Mouse (Mus musculus): ENCODE data around the gene Cep41. TPM values are rescaled to one million over a fixed set of nuclear protein-coding genes. Genes with fewer than 3 reads are reported as not detected.

The Cep41 gene
- polyA plus RNA-seq, 1 experiment: 5.5 TPM

DNA sequence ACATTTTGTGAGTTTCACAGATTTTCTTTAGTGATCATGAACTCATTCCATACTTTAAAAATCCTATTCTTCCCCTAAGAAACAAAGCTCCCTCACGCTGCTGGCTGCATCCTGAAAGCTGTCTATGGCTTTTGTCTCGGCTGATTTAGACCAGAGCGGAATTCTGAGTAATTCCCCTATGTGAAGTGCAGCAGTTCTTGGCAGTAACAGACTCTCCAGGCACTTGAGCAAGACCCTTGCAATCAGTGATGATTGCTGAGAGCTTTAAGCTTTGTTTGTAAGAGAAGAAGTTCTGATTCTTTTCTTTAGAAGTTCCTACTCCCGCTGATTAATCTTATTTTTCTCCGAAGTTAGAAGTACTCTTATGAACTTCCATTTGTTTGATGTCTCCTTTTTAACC, 3.9 kb upstream of the Cep41 start:
- Histone ChIP-seq H3K4me2 (ENCODE audit: low read depth) (no peak overlapping the region), H3K36me3 (ENCODE audit: control insufficient read depth, insufficient read depth) (no peaks in the 10 kb centered on the region), H3ac (ENCODE audit: control insufficient read depth, insufficient read length) (no peak overlapping the region), H3K79me2 (ENCODE audit: control insufficient read depth, insufficient read depth) (no peaks in the 10 kb centered on the region), H3K4me3 (no peak overlapping the region), H3K27me3 (ENCODE audit: control insufficient read depth, insufficient read depth, insufficient read length) (no peaks in the 10 kb centered on the region)
- TF ChIP-seq MYOD1 (IDR thresholded peaks at IDR 0.05; ENCODE audit: control insufficient read depth in 1 of 3, insufficient read length in 2 of 3, low read depth in 2 of 3) (no peak), CEBPB (IDR thresholded peaks at IDR 0.05; ENCODE audit: insufficient read depth, poor library complexity, severe bottlenecking) (no peak), TCF3 (IDR thresholded peaks at IDR 0.05; ENCODE audit: insufficient read length, low read depth) (no peak), TCF12 (IDR thresholded peaks at IDR 0.05; ENCODE audit: insufficient read depth, poor library complexity, severe bottlenecking) (no peak), USF1 (IDR thresholded peaks at IDR 0.05; ENCODE audit: low read depth) (no peak), POLR2AphosphoS2 (IDR thresholded peaks at IDR 0.05; ENCODE audit: insufficient read length, low read depth) (no peak), MAX (IDR thresholded peaks at IDR 0.05; ENCODE audit: low read depth) (no peak), POLR2A (IDR thresholded peaks at IDR 0.05; ENCODE audit: insufficient read length, low read depth) (no peak), REST (IDR thresholded peaks at IDR 0.05; ENCODE audit: insufficient read depth, insufficient read length) (no peak), SRF (IDR thresholded peaks at IDR 0.05; ENCODE audit: control insufficient read depth, insufficient read length, low read depth) (no peak), MYOG (IDR thresholded peaks at IDR 0.05; ENCODE audit: control insufficient read depth in 1 of 3, insufficient read depth in 1 of 3, insufficient read length in 2 of 3, low read depth in 2 of 3) (no peak), E2F4 (IDR thresholded peaks at IDR 0.05; ENCODE audit: insufficient read depth) (no peak)

- Histone ChIP-seq H3K4me2 (ENCODE audit: low read depth) (no peak overlapping the region), H3K36me3 (ENCODE audit: control insufficient read depth, insufficient read depth) (no peaks in the 10 kb centered on the region), H3ac (ENCODE audit: control insufficient read depth, insufficient read length) (no peak overlapping the region), H3K27me3 (ENCODE audit: control insufficient read depth, insufficient read depth, insufficient read length) (no peaks in the 10 kb centered on the region), H3K4me3 (no peak overlapping the region), H3K79me2 (ENCODE audit: control insufficient read depth, insufficient read depth) (no peaks in the 10 kb centered on the region)
- TF ChIP-seq SRF (IDR thresholded peaks at IDR 0.05; ENCODE audit: control insufficient read depth, insufficient read length, low read depth) (no peak), POLR2A (IDR thresholded peaks at IDR 0.05; ENCODE audit: insufficient read length, low read depth) (no peak), POLR2AphosphoS2 (IDR thresholded peaks at IDR 0.05; ENCODE audit: insufficient read length, low read depth) (no peak), MYOG (IDR thresholded peaks at IDR 0.05; ENCODE audit: control insufficient read depth in 1 of 3, insufficient read depth in 1 of 3, insufficient read length in 2 of 3, low read depth in 2 of 3) (no peak), TCF3 (IDR thresholded peaks at IDR 0.05; ENCODE audit: insufficient read length, low read depth) (no peak), USF1 (IDR thresholded peaks at IDR 0.05; ENCODE audit: low read depth) (no peak), CEBPB (IDR thresholded peaks at IDR 0.05; ENCODE audit: insufficient read depth, poor library complexity, severe bottlenecking) (no peak), E2F4 (IDR thresholded peaks at IDR 0.05; ENCODE audit: insufficient read depth) (no peak), REST (IDR thresholded peaks at IDR 0.05; ENCODE audit: insufficient read depth, insufficient read length) (no peak), TCF12 (IDR thresholded peaks at IDR 0.05; ENCODE audit: insufficient read depth, poor library complexity, severe bottlenecking) (no peak), MAX (IDR thresholded peaks at IDR 0.05; ENCODE audit: low read depth) (no peak), MYOD1 (IDR thresholded peaks at IDR 0.05; ENCODE audit: control insufficient read depth in 1 of 3, insufficient read length in 2 of 3, low read depth in 2 of 3) (no peak)
Observed at GRCm38 (mm10) chr6:30695124-30695523, 1.6 kb upstream of the Cep41 start.

- no peaks in the 10 kb centered on the region for H3K79me2 ChIP-seq (ENCODE audit: control insufficient read depth, insufficient read depth)
- H3ac ChIP-seq (ENCODE audit: control insufficient read depth, insufficient read length): no peak overlapping the region
- H3K4me3 ChIP-seq: peak overlapping the region; percentile 45
- no peaks in the 10 kb centered on the region for H3K27me3 ChIP-seq (ENCODE audit: control insufficient read depth, insufficient read depth, insufficient read length)
- peak overlapping the region; percentile 70 for H3K4me2 ChIP-seq (ENCODE audit: low read depth)
- TF ChIP-seq TCF12 (IDR thresholded peaks at IDR 0.05; ENCODE audit: insufficient read depth, poor library complexity, severe bottlenecking): no peak
- TF ChIP-seq MYOD1 (IDR thresholded peaks at IDR 0.05; ENCODE audit: control insufficient read depth in 1 of 3, insufficient read length in 2 of 3, low read depth in 2 of 3): no peak
- TF ChIP-seq E2F4 (IDR thresholded peaks at IDR 0.05; ENCODE audit: insufficient read depth): no peak
- no peaks in the 10 kb centered on the region for H3K36me3 ChIP-seq (ENCODE audit: control insufficient read depth, insufficient read depth)
Observed at GRCm38 (mm10) chr6:30694209-30694608, 660 bp upstream of the Cep41 start.

DNA sequence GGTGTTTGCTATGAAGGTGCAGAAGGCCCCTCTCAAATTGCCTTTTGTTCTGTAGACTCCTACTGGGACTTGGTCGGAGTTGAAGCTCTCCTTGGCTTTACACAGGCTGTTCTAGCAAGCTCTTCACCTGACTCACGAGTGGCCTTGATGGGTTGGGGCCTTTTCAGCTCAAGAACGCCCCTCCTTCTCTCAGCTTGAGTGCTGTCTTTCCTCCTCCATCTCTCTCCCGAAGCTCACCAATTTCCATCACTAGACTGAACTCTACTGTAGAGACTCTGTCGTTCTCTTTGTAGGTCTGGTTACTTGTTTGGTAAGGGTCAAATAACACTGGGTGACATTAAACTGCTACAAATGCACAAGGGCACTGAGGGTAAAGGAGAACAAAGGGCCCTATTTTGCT, 723 bp downstream of the Cep41 start:
- no peaks in the 10 kb centered on the region for H3K79me2 ChIP-seq (ENCODE audit: control insufficient read depth, insufficient read depth)
- peak overlapping the region; percentile 70 for H3ac ChIP-seq (ENCODE audit: control insufficient read depth, insufficient read length)
- TF ChIP-seq MAX (IDR thresholded peaks at IDR 0.05; ENCODE audit: low read depth) (no peak), USF1 (IDR thresholded peaks at IDR 0.05; ENCODE audit: low read depth) (no peak), POLR2A (IDR thresholded peaks at IDR 0.05; ENCODE audit: insufficient read length, low read depth) (no peak), MYOD1 (IDR thresholded peaks at IDR 0.05; ENCODE audit: control insufficient read depth in 1 of 3, insufficient read length in 2 of 3, low read depth in 2 of 3) (no peak), TCF3 (IDR thresholded peaks at IDR 0.05; ENCODE audit: insufficient read length, low read depth) (no peak), E2F4 (IDR thresholded peaks at IDR 0.05; ENCODE audit: insufficient read depth) (no peak), TCF12 (IDR thresholded peaks at IDR 0.05; ENCODE audit: insufficient read depth, poor library complexity, severe bottlenecking) (no peak)
- no peaks in the 10 kb centered on the region for H3K36me3 ChIP-seq (ENCODE audit: control insufficient read depth, insufficient read depth)
- H3K27me3 ChIP-seq (ENCODE audit: control insufficient read depth, insufficient read depth, insufficient read length): no peaks in the 10 kb centered on the region
- H3K4me3 ChIP-seq: peak overlapping the region; percentile 45
- H3K4me2 ChIP-seq (ENCODE audit: low read depth): peak overlapping the region; percentile 72

DNA sequence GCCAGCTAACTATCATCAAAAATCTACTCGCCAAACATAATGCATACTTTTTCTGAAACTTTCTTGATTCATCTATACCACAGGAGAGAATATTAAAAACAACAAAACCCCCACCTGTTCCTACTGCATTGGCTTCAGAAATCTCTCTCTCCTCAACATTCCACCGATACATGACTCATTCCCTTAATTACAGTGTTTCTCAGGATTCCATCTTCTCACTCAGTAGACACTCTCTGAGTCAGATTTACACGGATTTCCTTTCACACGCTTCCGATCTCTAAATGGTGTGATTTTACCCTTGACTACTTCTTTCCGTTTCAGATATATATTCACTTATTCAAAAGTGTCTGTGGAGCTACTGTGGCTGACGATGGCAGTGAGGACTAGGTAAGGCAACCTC, 6.4 kb downstream of the Cep41 start:
- H3K36me3 ChIP-seq (ENCODE audit: control insufficient read depth, insufficient read depth): no peaks in the 10 kb centered on the region
- peak overlapping the region; percentile 2 for H3K4me3 ChIP-seq
- TF ChIP-seq MYOD1 (IDR thresholded peaks at IDR 0.05; ENCODE audit: control insufficient read depth in 1 of 3, insufficient read length in 2 of 3, low read depth in 2 of 3) (peak in 2 of 3 experiments; percentile 4 to 23), TCF12 (IDR thresholded peaks at IDR 0.05; ENCODE audit: insufficient read depth, poor library complexity, severe bottlenecking) (no peak), POLR2A (IDR thresholded peaks at IDR 0.05; ENCODE audit: insufficient read length, low read depth) (no peak)
- H3K27me3 ChIP-seq (ENCODE audit: control insufficient read depth, insufficient read depth, insufficient read length): no peaks in the 10 kb centered on the region
- no peak overlapping the region for H3ac ChIP-seq (ENCODE audit: control insufficient read depth, insufficient read length)
- peak overlapping the region; percentile 79 for H3K4me2 ChIP-seq (ENCODE audit: low read depth)
- peaks cover 4% of the 10 kb centered on the region for H3K79me2 ChIP-seq (ENCODE audit: control insufficient read depth, insufficient read depth)

Data from myocyte (in vitro differentiated cells).